Comparison of ENCODE assay signal across 8 mouse cellular contexts in the genomic region with DNA sequence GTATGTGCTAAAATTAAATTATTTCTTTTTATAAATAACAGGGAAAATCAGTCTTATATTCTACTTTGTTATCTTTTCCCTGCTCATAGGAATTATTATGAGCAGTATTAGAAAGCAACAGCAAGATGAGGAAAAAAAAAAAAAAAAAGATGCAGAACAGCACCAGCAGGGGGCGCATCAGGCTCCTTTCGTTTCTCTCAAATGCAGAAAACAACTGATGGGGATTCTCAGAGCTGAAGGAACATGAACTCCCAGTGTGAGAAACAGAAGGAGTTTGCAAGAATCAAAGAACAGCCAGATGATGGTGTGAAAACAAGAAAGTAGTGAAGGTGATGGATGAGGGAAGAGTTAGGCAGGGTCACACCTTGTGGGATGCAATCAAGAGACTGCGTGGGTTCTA.
DNase-seq lines count a peak whose midpoint lies in the region; ATAC-seq and TF ChIP-seq lines count a peak whose summit lies in the region.

No protein-coding gene starts in this region.

- H3K36me3 ChIP-seq in heart, adult 2 months (ENCODE audit: control insufficient read depth, insufficient read depth, low read length), result no peaks in the 10 kb centered on the region
- no peaks in the 10 kb centered on the region for H3K36me3 ChIP-seq in heart, embryonic 10.5 days
- no peaks in the 10 kb centered on the region for H3K36me3 ChIP-seq in limb, embryonic 10.5 days

- no peak for DNase-seq in heart, adult 2 months
- no peak for DNase-seq in heart, embryonic 10.5 days (ENCODE audit: low spot score)
- DNase-seq in right cerebral cortex, adult 18-20 months, result peak; percentile 22
- no peak for DNase-seq in right cerebral cortex, postnatal 36 days (ENCODE audit: low spot score in 2 of 2)
- peak; percentile 42 to 75 for DNase-seq in cerebellum, postnatal 25 days
- DNase-seq in limb, embryonic 10.5 days (ENCODE audit: low spot score), result peak; percentile 38
- DNase-seq in urinary bladder, adult 2 months (ENCODE audit: low spot score), result no peak

- no peaks in the 10 kb centered on the region for H3K79me2 ChIP-seq in heart, adult 2 months (replicated peaks; ENCODE audit: control insufficient read depth, insufficient read depth, low read length)

- no peak for TF ChIP-seq EP300 in heart, adult 2 months (IDR thresholded peaks at IDR 0.05; ENCODE audit: insufficient read depth, low read depth, low read length)

- ATAC-seq in erythroid progenitor cell, adult 5-6 weeks (replicated peaks; ENCODE audit: low FRiP score, poor library complexity, severe bottlenecking), result no peak

- no peak overlapping the region for H3K27ac ChIP-seq in heart, adult 2 months
- H3K27ac ChIP-seq in heart, embryonic 10.5 days, result no peak overlapping the region
- no peak overlapping the region for H3K27ac ChIP-seq in limb, embryonic 10.5 days

- no peaks in the 10 kb centered on the region for H3K27me3 ChIP-seq in heart, adult 2 months (ENCODE audit: control insufficient read depth, insufficient read depth, low read length)
- no peaks in the 10 kb centered on the region for H3K27me3 ChIP-seq in heart, embryonic 10.5 days (ENCODE audit: insufficient read depth, poor library complexity, severe bottlenecking)
- no peaks in the 10 kb centered on the region for H3K27me3 ChIP-seq in limb, embryonic 10.5 days (ENCODE audit: low read depth, poor library complexity, severe bottlenecking)

- no peak for TF ChIP-seq POLR2A in heart, adult 2 months (IDR thresholded peaks at IDR 0.05; ENCODE audit: insufficient read depth, low read depth, low read length)

- H3K9ac ChIP-seq in heart, adult 2 months (ENCODE audit: low read depth, low read length), result no peak overlapping the region

- no peak overlapping the region for H3K4me3 ChIP-seq in heart, adult 2 months
- no peak overlapping the region for H3K4me3 ChIP-seq in heart, embryonic 10.5 days
- no peak overlapping the region for H3K4me3 ChIP-seq in limb, embryonic 10.5 days

- TF ChIP-seq CTCF in heart, adult 2 months (IDR thresholded peaks at IDR 0.05), result peak; percentile 65

- intact Hi-C loops in heart, adult 2 months (cut with DNase I), result loop anchor here (5.0 kb wide), 1 partner anchor 406 kb away; no protein-coding TSS in a partner anchor

- WGBS in heart, adult 2 months, result 26% methylated on average over 3 of the region's 3 CpGs
- 31% methylated on average over 3 of the region's 3 CpGs for WGBS in heart, embryonic 10.5 days
- 24% methylated on average over 3 of the region's 3 CpGs for WGBS in limb, embryonic 10.5 days

- no peaks in the 10 kb centered on the region for H3K9me3 ChIP-seq in heart, embryonic 10.5 days
- no peaks in the 10 kb centered on the region for H3K9me3 ChIP-seq in limb, embryonic 10.5 days (replicated peaks)

- no peaks in the 10 kb centered on the region for H3K4me1 ChIP-seq in heart, adult 2 months (ENCODE audit: control insufficient read depth, insufficient read depth, low read length)
- H3K4me1 ChIP-seq in heart, embryonic 10.5 days, result no peaks in the 10 kb centered on the region
- no peaks in the 10 kb centered on the region for H3K4me1 ChIP-seq in limb, embryonic 10.5 days

Comparison
In these comparisons a context has a peak if more than half of its experiments do, and no peak if none do; other contexts are left out.
1. DNase-seq: peak in right cerebral cortex, adult 18-20 months (single experiment), cerebellum, postnatal 25 days (2 of 2) and limb, embryonic 10.5 days (single experiment); none in heart, adult 2 months (0 of 2), heart, embryonic 10.5 days (single experiment), right cerebral cortex, postnatal 36 days (0 of 2) and urinary bladder, adult 2 months (single experiment).